Mouse (Mus musculus): Measurements from ENCODE around the gene Zfp78. TPM values are rescaled to one million over a fixed set of nuclear protein-coding genes. Genes with fewer than 3 reads are reported as not detected.

Zfp78 gene
- polyA plus RNA-seq, 1 experiment from 2014 or later = 4.6 TPM

- H3K36me3 ChIP-seq = peaks cover 54% of the 10 kb centered on the region
- 62% methylated on average over 5 of the region's 5 CpGs for WGBS
- no peaks in the 10 kb centered on the region for H3K9me3 ChIP-seq
- H3K4me2 ChIP-seq (replicated peaks) = no peak overlapping the region
- no peak for ATAC-seq (replicated peaks)
- H3K4me1 ChIP-seq = peaks cover 4% of the 10 kb centered on the region; the same call in 1 of the 2 replicates
- no peak overlapping the region for H3K4me3 ChIP-seq
- no peaks in the 10 kb centered on the region for H3K27me3 ChIP-seq
- H3K9ac ChIP-seq (replicated peaks) = no peak overlapping the region
- H3K27ac ChIP-seq (replicated peaks) = no peak overlapping the region
Measured at GRCm38 (mm10) chr7:6389449-6389848, 26.4 kb downstream of the Zfp78 start.

- WGBS = 27% methylated on average over 25 of the region's 25 CpGs
- H3K36me3 ChIP-seq = peaks cover 23% of the 10 kb centered on the region
- H3K4me2 ChIP-seq (replicated peaks) = peak within 1 kb of the TSS; percentile 70
- H3K4me3 ChIP-seq = peak within 1 kb of the TSS; percentile 54
- ATAC-seq (replicated peaks) = peak; percentile 90
- H3K4me1 ChIP-seq = peaks cover 18% of the 10 kb centered on the region
- H3K9me3 ChIP-seq = no peaks in the 10 kb centered on the region
- H3K9ac ChIP-seq (replicated peaks) = peak within 1 kb of the TSS; percentile 62
- no peaks in the 10 kb centered on the region for H3K27me3 ChIP-seq
- H3K27ac ChIP-seq (replicated peaks) = peak within 1 kb of the TSS; percentile 40; the same call in 1 of the 2 replicates
Measured at GRCm38 (mm10) chr7:6397996-6398975, 35.2 kb downstream of the Zfp78 start, which contains the start of gene Smim17. Gene Smim17 (plus strand): TSS chr7:6398715.

GRCm38 (mm10) chr7:6410043-6410442 lies 47.0 kb downstream of the Zfp78 start, which contains the start of gene Gm20715:
Gene Gm20715 (plus strand): TSS chr7:6410277.
- WGBS = 2% methylated on average over 17 of the region's 17 CpGs
- peak; percentile 45 for ATAC-seq (replicated peaks)
- H3K4me3 ChIP-seq = no peak within 1 kb of the TSS
- no peaks in the 10 kb centered on the region for H3K9me3 ChIP-seq
- H3K4me1 ChIP-seq = no peaks in the 10 kb centered on the region
- no peak within 1 kb of the TSS for H3K27ac ChIP-seq (replicated peaks)
- H3K4me2 ChIP-seq (replicated peaks) = no peak within 1 kb of the TSS
- H3K27me3 ChIP-seq = no peaks in the 10 kb centered on the region
- H3K36me3 ChIP-seq = no peaks in the 10 kb centered on the region
- H3K9ac ChIP-seq (replicated peaks) = no peak within 1 kb of the TSS

- H3K27ac ChIP-seq (replicated peaks) = no peak overlapping the region
- H3K4me2 ChIP-seq (replicated peaks) = peak overlapping the region; percentile 49
- H3K4me3 ChIP-seq = peak overlapping the region; percentile 42
- no peaks in the 10 kb centered on the region for H3K36me3 ChIP-seq
- no peaks in the 10 kb centered on the region for H3K4me1 ChIP-seq
- 7% methylated on average over 21 of the region's 22 CpGs for WGBS
- peak; percentile 88 for ATAC-seq (replicated peaks)
- no peaks in the 10 kb centered on the region for H3K27me3 ChIP-seq
- H3K9me3 ChIP-seq = no peaks in the 10 kb centered on the region
- peak overlapping the region; percentile 35 for H3K9ac ChIP-seq (replicated peaks)
Measured at GRCm38 (mm10) chr7:6414626-6415441, 51.8 kb downstream of the Zfp78 start.

GRCm38 (mm10) chr7:6415442-6415787 lies 52.3 kb downstream of the Zfp78 start:
- no peaks in the 10 kb centered on the region for H3K36me3 ChIP-seq
- H3K4me2 ChIP-seq (replicated peaks) = peak overlapping the region; percentile 49
- peak overlapping the region; percentile 42 for H3K4me3 ChIP-seq
- H3K27me3 ChIP-seq = no peaks in the 10 kb centered on the region
- no peak overlapping the region for H3K27ac ChIP-seq (replicated peaks)
- whole genome bisulfite sequencing = 11% methylated on average over 8 of the region's 8 CpGs
- H3K9me3 ChIP-seq = no peaks in the 10 kb centered on the region
- ATAC-seq (replicated peaks) = no peak; the same call in 1 of the 2 replicates
- H3K9ac ChIP-seq (replicated peaks) = peak overlapping the region; percentile 35
- H3K4me1 ChIP-seq = no peaks in the 10 kb centered on the region

GRCm38 (mm10) chr7:6419894-6420293 lies 56.8 kb downstream of the Zfp78 start:
- H3K4me2 ChIP-seq (replicated peaks) = no peak overlapping the region
- WGBS = 81% methylated on average over 6 of the region's 6 CpGs
- H3K27me3 ChIP-seq = no peaks in the 10 kb centered on the region
- H3K27ac ChIP-seq (replicated peaks) = no peak overlapping the region
- no peak overlapping the region for H3K4me3 ChIP-seq
- no peaks in the 10 kb centered on the region for H3K4me1 ChIP-seq
- ATAC-seq (replicated peaks) = no peak
- no peak overlapping the region for H3K9ac ChIP-seq (replicated peaks)
- H3K36me3 ChIP-seq = no peaks in the 10 kb centered on the region
- no peaks in the 10 kb centered on the region for H3K9me3 ChIP-seq

- Histone ChIP-seq H3K9me3 (no peaks in the 10 kb centered on the region), H3K9ac (replicated peaks) (no peak overlapping the region), H3K36me3 (no peaks in the 10 kb centered on the region), H3K4me1 (peaks cover 4% of the 10 kb centered on the region; the same call in 1 of the 2 replicates), H3K4me2 (replicated peaks) (no peak overlapping the region), H3K27me3 (no peaks in the 10 kb centered on the region), H3K4me3 (no peak overlapping the region), H3K27ac (replicated peaks) (no peak overlapping the region)
- WGBS = 89% methylated on average over 3 of the region's 3 CpGs
- no peak for ATAC-seq (replicated peaks)
Measured at GRCm38 (mm10) chr7:6429381-6429780, 66.3 kb downstream of the Zfp78 start.

GRCm38 (mm10) chr7:6430342-6430741 lies 67.3 kb downstream of the Zfp78 start:
- Histone ChIP-seq H3K9ac (replicated peaks) (no peak overlapping the region), H3K4me1 (peaks cover 11% of the 10 kb centered on the region), H3K27ac (replicated peaks) (no peak overlapping the region), H3K27me3 (no peaks in the 10 kb centered on the region), H3K4me3 (no peak overlapping the region), H3K36me3 (no peaks in the 10 kb centered on the region), H3K4me2 (replicated peaks) (no peak overlapping the region), H3K9me3 (no peaks in the 10 kb centered on the region)
- no peak for ATAC-seq (replicated peaks)
- 30% methylated on average over 2 of the region's 2 CpGs for WGBS

Other genes starting within 250 kb of the Zfp78 start
- 23.7 and 25.5 TPM in 2 replicates for gene Zfp787, start 207.3 kb upstream of the Zfp78 start, polyA plus RNA-seq (2015; fragmentation: Nextera tagmentation; extraction: Ambion mirVana)
- 111 and 112 TPM in 2 replicates for gene Zfp444, start 191.1 kb upstream of the Zfp78 start, polyA plus RNA-seq (2015; fragmentation: Nextera tagmentation; extraction: Ambion mirVana)
- gene Galp, start 166.2 kb upstream of the Zfp78 start, polyA plus RNA-seq (2015; fragmentation: Nextera tagmentation; extraction: Ambion mirVana) = not detected in 2 replicates
- not detected in 2 replicates for gene Zscan5b, start 141.0 kb upstream of the Zfp78 start, polyA plus RNA-seq (2015; fragmentation: Nextera tagmentation; extraction: Ambion mirVana)
- gene Epp13, start 110.6 kb upstream of the Zfp78 start, polyA plus RNA-seq (2015; fragmentation: Nextera tagmentation; extraction: Ambion mirVana) = 0.38 TPM in 1 of 2 replicates, not detected in the other
- 15.2 and 15.8 TPM in 2 replicates for gene Zfp667, start 76.7 kb upstream of the Zfp78 start, polyA plus RNA-seq (2015; fragmentation: Nextera tagmentation; extraction: Ambion mirVana)
- 12.3 and 13.8 TPM in 2 replicates for gene Zfp583, start 32.0 kb upstream of the Zfp78 start, polyA plus RNA-seq (2015; fragmentation: Nextera tagmentation; extraction: Ambion mirVana)
- gene Gm3854, start 19.5 kb upstream of the Zfp78 start, polyA plus RNA-seq (2015; fragmentation: Nextera tagmentation; extraction: Ambion mirVana) = 5.7 and 6.0 TPM in 2 replicates
- 21.5 and 23.3 TPM in 2 replicates for gene Zfp28, start 20.0 kb downstream of the Zfp78 start, polyA plus RNA-seq (2015; fragmentation: Nextera tagmentation; extraction: Ambion mirVana)
- gene Smim17, start 35.4 kb downstream of the Zfp78 start, polyA plus RNA-seq (2015; fragmentation: Nextera tagmentation; extraction: Ambion mirVana) = 2.6 and 3.4 TPM in 2 replicates
- 0.06 TPM in 1 of 2 replicates, not detected in the other for gene Gm20715, start 47.0 kb downstream of the Zfp78 start, polyA plus RNA-seq (2015; fragmentation: Nextera tagmentation; extraction: Ambion mirVana)
- not detected in 2 replicates for gene Olfr1344, start 75.4 kb downstream of the Zfp78 start, polyA plus RNA-seq (2015; fragmentation: Nextera tagmentation; extraction: Ambion mirVana)
- gene Olfr1336, start 92.9 kb downstream of the Zfp78 start, polyA plus RNA-seq (2015; fragmentation: Nextera tagmentation; extraction: Ambion mirVana) = 0.03 TPM in 1 of 2 replicates, not detected in the other
- not detected in 2 replicates for gene Olfr1346, start 103.8 kb downstream of the Zfp78 start, polyA plus RNA-seq (2015; fragmentation: Nextera tagmentation; extraction: Ambion mirVana)
- gene Olfr5, start 123.7 kb downstream of the Zfp78 start, polyA plus RNA-seq (2015; fragmentation: Nextera tagmentation; extraction: Ambion mirVana) = not detected in 2 replicates
- gene Olfr1347, start 136.5 kb downstream of the Zfp78 start, polyA plus RNA-seq (2015; fragmentation: Nextera tagmentation; extraction: Ambion mirVana) = not detected in 2 replicates
- not detected in 2 replicates for gene Olfr1348, start 145.5 kb downstream of the Zfp78 start, polyA plus RNA-seq (2015; fragmentation: Nextera tagmentation; extraction: Ambion mirVana)
- gene Olfr1349, start 159.7 kb downstream of the Zfp78 start, polyA plus RNA-seq (2015; fragmentation: Nextera tagmentation; extraction: Ambion mirVana) = not detected in 2 replicates
- gene Olfr1350, start 201.6 kb downstream of the Zfp78 start, polyA plus RNA-seq (2015; fragmentation: Nextera tagmentation; extraction: Ambion mirVana) = not detected in 2 replicates